Mouse (Mus musculus) cerebellum, adult (tissue): ENCODE results near the gene Hps4.

Source experiments
- ATAC-seq: cut with Nextera tagmentation; 2 replicates; pipeline ENCODE4 v1.9.2; 2017; ENCODE audit warnings: mild to moderate bottlenecking, moderate library complexity, mixed read lengths; ENCODE audit not compliant: insufficient number of reproducible peaks, low FRiP score, low TSS enrichment

Gene Hps4

DNA sequence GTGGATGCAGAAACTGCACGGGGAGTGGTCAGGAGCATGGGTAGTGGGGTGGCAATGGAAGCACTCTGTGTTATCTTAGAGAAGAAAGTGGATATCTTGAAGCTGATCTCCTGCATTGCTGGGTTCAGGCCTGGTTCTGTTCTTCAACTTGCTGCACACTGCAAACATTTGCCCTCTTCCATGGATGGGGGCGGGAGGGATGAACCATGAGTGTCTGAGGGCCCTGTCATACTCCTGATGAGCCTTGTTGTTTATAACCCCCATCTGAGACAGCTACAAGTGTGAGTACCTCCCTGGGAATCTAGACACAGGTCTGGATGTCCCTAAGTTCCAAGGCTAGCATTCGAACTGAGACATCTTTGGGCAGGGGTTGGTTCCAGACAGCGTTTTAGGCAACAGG lies 21.5 kb upstream of the Hps4 start:
- no peak for ATAC-seq

DNA sequence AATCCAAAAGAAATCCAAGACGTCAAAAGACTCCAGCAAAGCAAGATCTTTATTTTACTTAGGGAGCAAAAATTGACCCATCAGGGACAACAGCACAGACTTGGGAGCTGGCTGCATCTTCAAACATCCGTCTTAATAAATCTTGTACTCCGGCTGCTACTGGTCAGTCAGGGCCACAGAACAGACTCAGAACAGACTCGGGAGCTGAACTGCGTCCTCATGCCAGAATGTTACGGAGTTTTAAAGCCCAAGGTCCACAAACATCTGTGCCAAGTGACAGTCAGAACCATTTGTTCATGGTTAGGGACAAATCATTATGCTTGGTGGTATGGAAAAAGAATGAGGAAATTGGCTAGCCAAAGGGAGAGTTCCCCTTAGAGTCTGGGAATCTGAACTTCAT lies 19.6 kb upstream of the Hps4 start:
- ATAC-seq: no peak

DNA sequence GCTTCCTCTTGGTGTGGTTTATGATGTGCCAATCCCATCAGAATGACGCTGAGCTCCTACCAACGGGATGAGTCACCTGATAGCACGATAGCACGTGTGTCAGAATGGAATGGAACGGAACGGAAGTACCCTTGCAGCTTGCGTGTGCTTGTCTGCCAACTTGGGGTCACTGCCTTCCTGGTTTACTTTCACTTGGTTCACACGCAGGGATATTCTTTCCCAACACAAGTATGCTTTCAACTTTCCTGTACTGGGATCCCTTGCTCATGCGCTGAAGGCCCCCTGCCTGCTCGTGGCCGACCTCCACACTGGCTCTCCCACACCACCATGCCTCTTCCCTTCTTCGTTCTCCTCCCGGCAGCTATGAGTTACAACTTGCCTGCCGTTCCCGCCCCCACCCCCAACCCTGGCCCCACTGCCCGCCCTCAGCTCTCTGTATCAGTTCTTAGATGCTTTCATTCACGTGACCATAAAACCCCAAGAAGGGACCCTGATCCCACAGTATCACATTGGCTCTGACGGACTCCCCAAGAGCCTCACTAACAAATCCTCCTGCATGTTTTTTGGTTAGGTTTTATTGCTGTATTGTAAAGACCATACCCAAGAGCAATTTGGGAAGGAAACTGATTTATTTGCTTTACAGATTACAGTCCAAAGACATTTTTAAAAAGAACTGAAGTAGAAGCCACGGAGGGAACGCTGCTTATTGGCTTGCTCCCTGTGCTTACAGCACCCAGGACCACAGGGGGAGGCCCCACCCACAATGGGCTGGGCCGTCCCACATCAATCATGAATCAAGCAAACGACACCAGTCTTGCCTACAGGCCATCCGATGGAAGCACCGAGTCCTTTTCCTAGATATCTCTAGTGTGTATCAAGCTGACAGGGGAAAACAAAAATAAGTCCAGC lies 18.0 kb upstream of the Hps4 start:
- ATAC-seq: no peak

DNA sequence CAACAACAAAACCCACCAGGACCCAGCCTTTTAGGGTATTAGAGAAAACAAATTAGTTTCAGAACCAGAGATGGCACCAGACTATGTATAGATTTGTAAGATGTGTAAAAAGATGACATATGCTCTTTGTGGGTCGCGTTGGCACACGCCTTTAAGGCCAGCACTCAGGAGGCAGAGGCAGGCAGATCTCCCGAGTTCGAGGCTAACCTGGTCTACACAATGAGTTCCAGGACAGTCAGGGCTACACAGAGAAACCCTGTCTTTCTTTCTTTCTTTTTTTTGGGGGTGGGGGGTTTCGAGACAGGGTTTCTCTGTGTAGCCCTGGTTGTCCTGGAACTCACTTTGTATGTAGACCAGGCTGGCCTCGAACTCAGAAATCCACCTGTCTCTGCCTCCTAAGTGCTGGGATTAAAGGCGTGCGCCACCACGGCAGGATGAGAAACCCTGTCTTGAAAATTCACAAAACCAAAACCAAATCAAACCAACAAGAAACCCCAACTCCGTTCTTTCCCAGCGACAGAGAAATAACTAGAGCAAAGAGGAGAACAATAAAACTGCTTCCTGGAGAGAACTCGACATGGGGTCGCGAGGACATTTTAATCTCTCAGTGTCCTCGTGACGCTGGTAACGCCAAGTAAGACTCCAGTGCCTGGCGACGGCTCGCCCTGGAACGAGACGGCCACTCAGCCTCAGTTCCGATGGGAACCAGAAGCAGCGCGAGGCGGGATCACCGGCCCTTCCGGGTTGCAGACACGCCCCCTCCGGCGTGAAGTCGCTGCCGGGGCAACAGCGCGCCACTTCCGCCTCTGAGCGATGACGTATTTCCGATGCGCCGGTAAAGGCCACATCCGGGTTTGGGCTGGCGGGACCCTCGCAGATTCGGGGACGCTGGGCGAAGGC lies 17.1 kb upstream of the Hps4 start, which contains the start of gene Tfip11:
Tfip11 (plus strand) TSS at position 813 of the 900 bp plus-strand sequence.
- ATAC-seq: peak; percentile 89; the same call in 1 of the 2 replicates

DNA sequence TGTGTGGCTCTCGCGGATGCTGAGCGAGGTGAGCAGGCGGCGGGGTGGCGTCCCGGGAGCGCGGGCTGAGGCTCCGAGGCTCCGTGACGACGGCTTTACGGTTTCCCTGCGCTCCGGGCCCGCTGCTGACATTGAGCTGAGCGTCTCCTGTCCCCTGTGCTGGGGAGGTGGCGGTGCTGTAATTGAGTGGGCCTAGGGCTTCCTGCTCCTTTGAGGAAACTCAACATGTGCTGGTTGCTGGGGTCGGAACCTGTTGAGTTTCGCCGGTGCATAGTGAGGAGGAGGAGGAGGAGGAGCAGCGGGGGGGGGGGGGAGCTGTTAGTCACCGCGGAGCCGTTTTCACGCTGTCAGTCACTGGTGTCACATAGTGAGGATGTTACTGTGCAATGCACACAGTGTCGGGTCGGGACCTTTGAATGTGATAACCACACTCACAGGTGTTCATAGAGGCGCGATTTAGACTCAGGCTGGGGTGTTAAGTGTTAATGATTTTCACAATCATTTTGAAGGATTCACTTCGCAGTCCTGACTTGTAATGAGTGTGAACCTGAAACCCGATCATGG lies 16.4 kb upstream of the Hps4 start:
- no peak for ATAC-seq

DNA sequence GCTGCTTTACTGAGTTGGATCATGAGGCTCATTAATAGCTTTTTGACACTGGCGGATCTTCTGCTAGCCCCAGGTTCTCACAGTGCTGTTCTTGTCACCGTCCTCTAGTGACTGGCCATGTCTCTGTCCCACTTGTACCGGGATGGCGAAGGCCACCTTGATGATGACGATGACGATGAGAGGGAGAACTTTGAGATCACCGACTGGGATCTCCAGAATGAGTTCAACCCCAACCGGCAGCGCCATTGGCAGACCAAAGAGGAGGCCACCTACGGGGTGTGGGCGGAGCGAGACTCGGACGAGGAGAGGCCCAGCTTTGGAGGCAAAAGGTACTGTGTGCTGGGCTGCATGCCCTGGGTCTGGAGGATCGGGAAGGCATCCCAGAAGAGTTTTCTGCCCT lies 15.0 kb upstream of the Hps4 start:
- no peak for ATAC-seq

GRCm38 (mm10) chr5:112329805-112330564 lies 12.9 kb upstream of the Hps4 start:
- no peak for ATAC-seq

DNA sequence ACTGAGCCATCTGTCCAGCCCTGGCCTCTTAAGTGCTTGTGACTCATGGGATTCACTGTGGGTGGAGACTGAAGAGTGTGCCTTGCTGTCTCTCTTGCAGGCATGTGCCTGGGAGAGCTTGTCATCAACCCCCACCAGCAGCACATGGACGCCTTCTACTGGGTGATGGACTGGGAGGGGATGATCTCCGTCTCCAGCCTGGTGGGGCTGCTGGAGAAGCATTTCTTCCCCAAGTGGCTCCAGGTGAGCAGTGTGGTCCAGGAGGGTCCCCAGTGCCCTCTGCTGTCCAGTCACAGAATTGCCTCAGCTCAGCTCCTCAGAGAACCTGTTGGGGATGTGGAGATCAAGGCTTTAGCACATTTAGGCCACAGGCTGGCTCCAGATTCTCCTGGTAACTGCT lies 7.4 kb upstream of the Hps4 start:
- ATAC-seq: no peak

- ATAC-seq: no peak
Measured at GRCm38 (mm10) chr5:112337004-112337403, 5.9 kb upstream of the Hps4 start.

GRCm38 (mm10) chr5:112339215-112339614 lies 3.7 kb upstream of the Hps4 start:
- no peak for ATAC-seq

DNA sequence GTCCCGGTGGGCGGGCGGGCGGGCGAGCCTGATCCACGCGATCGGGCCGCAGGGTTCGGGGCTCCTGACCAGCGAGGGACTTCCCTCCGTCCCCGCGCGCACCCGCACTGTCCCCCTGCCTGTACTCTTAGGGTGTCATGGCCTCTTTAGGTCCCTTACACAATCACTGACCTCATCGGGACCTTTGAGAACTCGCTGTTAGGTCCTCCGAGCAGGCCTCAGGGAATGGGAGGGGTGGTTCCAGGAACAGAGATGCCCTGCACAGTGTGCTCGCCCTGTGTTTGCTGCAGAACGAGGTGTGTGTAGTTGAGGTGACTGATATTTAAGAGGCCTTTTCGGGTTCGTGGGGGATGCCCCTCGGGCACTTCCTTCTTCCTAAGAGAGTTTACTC lies 317 bp downstream of the Hps4 start:
- ATAC-seq: peak; percentile 45; the same call in 1 of the 2 replicates

DNA sequence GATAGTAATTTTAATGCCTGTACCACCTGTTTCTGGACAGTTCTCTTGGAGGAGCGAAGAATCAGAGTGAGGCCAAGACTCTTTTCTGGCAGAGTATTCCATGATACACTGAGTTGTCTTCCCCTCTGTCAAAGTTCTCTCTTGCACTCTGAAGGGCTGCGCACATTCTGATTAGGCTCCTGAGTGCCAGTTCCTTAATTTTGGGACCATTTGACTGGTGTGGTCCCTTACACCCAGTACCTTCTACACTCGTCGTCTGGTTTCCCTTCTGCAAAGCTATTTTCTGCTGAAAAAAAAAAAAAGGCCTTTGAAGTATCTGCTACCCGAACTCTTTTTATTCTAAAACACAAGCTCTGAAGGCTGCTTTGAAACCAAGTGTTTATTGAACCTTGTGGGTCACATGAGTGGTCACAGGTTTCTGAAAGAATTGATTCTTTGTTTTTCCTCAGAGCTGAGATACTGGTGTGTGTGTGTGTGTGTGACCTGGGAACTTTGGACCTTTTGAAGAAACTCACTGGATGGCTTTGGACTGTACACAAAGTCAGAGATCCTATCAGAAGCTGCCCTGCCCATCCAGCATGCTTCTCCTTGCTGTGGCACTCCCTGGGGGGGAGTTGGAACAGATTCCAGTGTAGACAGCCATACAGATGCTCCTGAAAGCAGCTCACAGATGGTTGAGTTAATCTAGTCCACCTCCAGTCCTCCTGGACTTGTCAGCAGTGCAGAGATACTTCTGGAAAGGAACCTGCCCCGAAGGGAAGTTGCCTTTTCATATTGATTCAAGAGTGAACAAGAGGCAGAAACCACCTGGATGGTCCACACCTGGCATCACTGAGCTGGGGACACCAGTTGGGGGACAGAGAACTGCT lies 1.4 kb downstream of the Hps4 start:
- no peak for ATAC-seq

- no peak for ATAC-seq
Measured at GRCm38 (mm10) chr5:112346211-112346965, 3.5 kb downstream of the Hps4 start.

- ATAC-seq: no peak
Measured at GRCm38 (mm10) chr5:112349169-112349568, 6.3 kb downstream of the Hps4 start.

DNA sequence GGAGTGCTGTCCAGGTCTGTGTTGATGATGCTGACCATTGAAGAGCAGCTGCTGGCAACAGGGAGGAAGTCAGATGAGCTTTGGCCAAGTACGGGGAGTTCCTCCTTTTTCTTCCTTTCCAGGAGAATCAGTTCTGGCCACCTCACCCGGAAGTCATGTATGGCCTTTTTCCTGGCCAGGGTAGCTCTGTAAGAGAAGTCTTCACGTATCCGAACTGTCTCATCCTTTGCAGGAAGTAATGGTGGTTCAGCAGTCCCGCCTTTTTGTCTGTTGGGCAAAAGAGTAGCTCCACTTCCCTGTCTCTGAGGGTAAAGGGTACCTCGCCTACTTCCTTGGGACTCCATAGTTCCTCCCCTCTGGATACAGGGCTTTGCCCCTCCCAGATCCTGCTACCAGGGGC lies 12.6 kb downstream of the Hps4 start:
- no peak for ATAC-seq

DNA sequence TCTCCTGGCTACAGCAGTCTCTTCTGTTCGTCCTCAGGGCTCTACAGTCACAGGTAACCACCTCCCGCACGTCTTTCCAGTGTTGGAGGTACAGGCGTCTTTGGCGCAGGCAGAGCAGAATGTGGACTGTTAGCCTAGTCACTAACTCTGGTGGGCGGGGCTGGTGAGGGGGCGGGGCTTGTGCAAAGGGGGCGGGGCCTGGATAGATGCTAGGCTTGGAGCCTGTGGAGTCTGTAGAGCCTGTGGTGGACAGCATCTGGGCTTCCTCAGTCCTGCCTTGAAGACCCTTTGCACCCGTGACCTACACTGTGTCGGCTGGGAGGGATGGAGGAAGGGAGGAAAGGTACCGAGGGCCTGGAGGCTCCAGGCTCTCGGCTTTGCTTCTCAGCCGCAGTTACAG lies 13.0 kb downstream of the Hps4 start, which contains the start of gene Gm6583:
Gm6583 (minus strand) TSS at position 124 of the 400 bp plus-strand sequence.
- ATAC-seq: no peak

DNA sequence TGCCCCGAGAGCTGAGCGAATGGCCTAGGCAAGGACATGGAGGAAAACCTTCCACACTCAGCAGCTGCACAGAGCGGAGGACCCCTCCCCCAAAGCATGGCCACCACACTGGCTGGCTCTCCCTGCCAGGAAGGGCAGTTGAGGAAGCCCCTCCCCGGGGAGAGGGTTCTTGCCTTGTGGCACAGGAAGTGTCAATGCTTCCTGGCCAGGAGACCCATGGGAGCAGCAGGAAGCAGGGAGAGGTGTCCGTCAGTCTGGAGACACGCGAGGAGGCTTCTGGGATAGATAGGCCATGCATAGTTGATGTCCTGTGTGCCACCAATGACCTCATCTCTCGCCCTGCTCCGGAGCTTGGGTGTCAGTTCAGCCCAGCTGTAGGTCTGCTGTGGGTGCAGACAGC lies 13.4 kb downstream of the Hps4 start:
- no peak for ATAC-seq

DNA sequence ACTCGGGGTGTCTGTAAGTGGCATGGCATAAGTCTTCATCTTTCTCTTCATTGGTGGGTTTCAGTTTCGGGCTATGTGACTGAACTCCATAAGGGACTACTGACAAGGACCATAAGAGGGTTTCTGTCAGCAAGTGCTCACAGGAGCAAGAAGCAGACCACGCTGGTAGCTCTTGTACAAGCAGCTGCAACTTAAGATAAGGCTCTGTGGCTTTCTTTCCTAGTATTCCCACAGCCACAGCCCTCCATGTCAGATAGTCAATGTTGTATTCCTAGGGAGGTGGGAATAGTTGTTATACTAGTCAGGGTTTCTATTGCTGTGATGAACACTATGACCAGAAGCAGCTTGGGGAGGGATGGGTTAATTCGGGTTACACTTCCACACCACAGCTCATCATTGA lies 16.6 kb downstream of the Hps4 start:
- no peak for ATAC-seq
